Mouse (Mus musculus) CH12.LX (cell line): Measurements from ENCODE around the gene Bud13. TPM values are rescaled to one million over a fixed set of nuclear protein-coding genes. Genes with fewer than 3 reads are reported as not detected.

ENCODE experiments used
- DNase-seq: peaks from one replicate; pipeline ENCODE4 v3.0.0-alpha.2; 2013; ENCODE audit errors: extremely low read depth
- H3K27ac ChIP-seq: 2 replicates; pipeline ENCODE4 v1.5.1; 2012; ENCODE audit warnings: low read depth, mild to moderate bottlenecking, control low read depth, moderate library complexity; ENCODE audit not compliant: insufficient read depth
- H3K27me3 ChIP-seq: replicated peaks from 2 replicates; pipeline ENCODE3; 2012; ENCODE audit warnings: inconsistent platforms
- H3K36me3 ChIP-seq, 2 experiments: replicated peaks in 1 of 2; 2 replicates each; pipeline versions ENCODE3 to v1.6.1; 2012; ENCODE audit warnings: inconsistent platforms in 1 of 2, low read length in 1 of 2, mild to moderate bottlenecking in 1 of 2, mixed read lengths in 1 of 2, moderate library complexity in 1 of 2; ENCODE audit not compliant: control insufficient read depth in 1 of 2, insufficient read depth in 1 of 2
- H3K4me1 ChIP-seq, 2 experiments: 2 replicates each; pipeline ENCODE4 v1.6.1; 2012; ENCODE audit warnings: inconsistent platforms in 1 of 2, moderate library complexity in 1 of 2; ENCODE audit not compliant: insufficient read depth in 2 of 2, control insufficient read depth in 1 of 2
- H3K4me2 ChIP-seq: 2 replicates; pipeline ENCODE4 v1.6.1; 2012; ENCODE audit warnings: low read depth, mild to moderate bottlenecking, control low read depth; ENCODE audit not compliant: poor library complexity, insufficient read depth, severe bottlenecking
- H3K4me3 ChIP-seq, 3 experiments: fragments of 150-350 bp in 1 of 3; sonication (generic) in 1 of 3; replicated peaks in 1 of 3; 2 replicates each; pipeline versions ENCODE3 to v1.5.1; 2011 to 2012; ENCODE audit warnings: low read depth in 2 of 3, low read length in 2 of 3, mild to moderate bottlenecking in 2 of 3, moderate library complexity in 2 of 3, control low read depth in 1 of 3, improper control_type of control experiment in 1 of 3, inconsistent platforms in 1 of 3, mixed read lengths in 1 of 3; ENCODE audit not compliant: poor library complexity in 1 of 3
- H3K79me2 ChIP-seq: replicated peaks from 2 replicates; pipeline ENCODE4 v1.6.1; 2012; ENCODE audit warnings: mild to moderate bottlenecking, moderate library complexity; ENCODE audit not compliant: control insufficient read depth, poor library complexity, insufficient read depth, severe bottlenecking; ENCODE audit errors: extremely low read depth
- H3K9ac ChIP-seq: 2 replicates; pipeline ENCODE4 v1.6.1; 2012; ENCODE audit warnings: low read depth, mild to moderate bottlenecking, control low read depth, moderate library complexity; ENCODE audit not compliant: insufficient read depth
- H3K9me3 ChIP-seq: replicated peaks from 2 replicates; pipeline ENCODE3; 2012; ENCODE audit warnings: low read length, inconsistent platforms, mixed read lengths
- BHLHE40 ChIP-seq: IDR thresholded peaks from 2 replicates; pipeline ENCODE4 v1.6.1; 2011; ENCODE audit warnings: mild to moderate bottlenecking, low read depth, low read length, improper control_type of control experiment
- CHD1 ChIP-seq: IDR thresholded peaks from 2 replicates; pipeline ENCODE4 v1.6.1; 2012; ENCODE audit warnings: low read depth, low read length, improper control_type of control experiment, inconsistent platforms
- CHD2 ChIP-seq: IDR thresholded peaks from 2 replicates; pipeline ENCODE4 v1.6.1; 2011; ENCODE audit warnings: low read length, improper control_type of control experiment
- CTCF ChIP-seq, 2 experiments: IDR thresholded peaks in 1 of 2; conservative IDR thresholded peaks in 1 of 2; 2 replicates each; pipeline ENCODE4 v1.5.1; 2011 to 2012; ENCODE audit warnings: low read depth in 2 of 2, low read length in 2 of 2, improper control_type of control experiment in 1 of 2, inconsistent platforms in 1 of 2, mild to moderate bottlenecking in 1 of 2, moderate library complexity in 1 of 2
- ELF1 ChIP-seq: IDR thresholded peaks from 2 replicates; pipeline ENCODE4 v1.6.1; 2014; ENCODE audit warnings: low read depth, mild to moderate bottlenecking, inconsistent platforms, low read length, improper control_type of control experiment
- EP300 ChIP-seq: IDR thresholded peaks from 2 replicates; pipeline ENCODE4 v1.6.1; 2011; ENCODE audit warnings: low read length, improper control_type of control experiment
- ETS1 ChIP-seq: conservative IDR thresholded peaks from 2 replicates; pipeline ENCODE4 v1.6.1; 2012; ENCODE audit warnings: low read depth, mild to moderate bottlenecking, inconsistent platforms, low read length, improper control_type of control experiment, moderate library complexity
- GABPA ChIP-seq: IDR thresholded peaks from 2 replicates; pipeline ENCODE4 v1.6.1; 2012; ENCODE audit warnings: low read depth, low read length, improper control_type of control experiment, inconsistent platforms; ENCODE audit not compliant: insufficient replicate concordance
- HCFC1 ChIP-seq: IDR thresholded peaks from 2 replicates; pipeline ENCODE4 v1.6.1; 2012; ENCODE audit warnings: low read depth, mild to moderate bottlenecking, inconsistent platforms, low read length, improper control_type of control experiment
- JUND ChIP-seq: conservative IDR thresholded peaks from 2 replicates; pipeline ENCODE4 v1.6.1; 2011; ENCODE audit warnings: low read depth, low read length, improper control_type of control experiment
- KAT2A ChIP-seq: IDR thresholded peaks from 2 replicates; pipeline ENCODE4 v1.6.1; 2012; ENCODE audit warnings: low read length, improper control_type of control experiment, inconsistent platforms; ENCODE audit not compliant: insufficient replicate concordance
- MAX ChIP-seq: IDR thresholded peaks from 2 replicates; pipeline ENCODE4 v1.6.1; 2011; ENCODE audit warnings: low read length, improper control_type of control experiment
- MAZ ChIP-seq: IDR thresholded peaks from 2 replicates; pipeline ENCODE4 v1.6.1; 2012; ENCODE audit warnings: low read depth, mild to moderate bottlenecking, inconsistent platforms, low read length, improper control_type of control experiment, moderate library complexity
- MEF2A ChIP-seq: IDR thresholded peaks from 2 replicates; pipeline ENCODE4 v1.6.1; 2014; ENCODE audit warnings: low read depth, mild to moderate bottlenecking, inconsistent platforms, low read length, improper control_type of control experiment, borderline replicate concordance
- MXI1 ChIP-seq: IDR thresholded peaks from 2 replicates; pipeline ENCODE4 v1.6.1; 2011; ENCODE audit warnings: mild to moderate bottlenecking, low read depth, low read length, improper control_type of control experiment
- MYC ChIP-seq: IDR thresholded peaks from 2 replicates; pipeline ENCODE4 v1.6.1; 2011; ENCODE audit warnings: low read depth, mild to moderate bottlenecking, improper control_type of control experiment, low read length
- PAX5 ChIP-seq: IDR thresholded peaks from 2 replicates; pipeline ENCODE4 v1.6.1; 2012; ENCODE audit warnings: low read length, inconsistent platforms, mixed read lengths
- POLR2A ChIP-seq: IDR thresholded peaks from 2 replicates; pipeline ENCODE4 v1.6.1; 2011; ENCODE audit warnings: low read depth, mild to moderate bottlenecking, improper control_type of control experiment, low read length
- POLR2AphosphoS2 ChIP-seq: IDR thresholded peaks from 2 replicates; pipeline ENCODE4 v1.6.1; 2011; ENCODE audit warnings: low read depth, low read length, improper control_type of control experiment
- RAD21 ChIP-seq: IDR thresholded peaks from 2 replicates; pipeline ENCODE4 v1.6.1; 2011; ENCODE audit warnings: low read depth, mild to moderate bottlenecking, low read length, improper control_type of control experiment, moderate library complexity
- SIN3A ChIP-seq: IDR thresholded peaks from 2 replicates; pipeline ENCODE4 v1.6.1; 2012; ENCODE audit warnings: low read length, improper control_type of control experiment, inconsistent platforms
- SMC3 ChIP-seq: IDR thresholded peaks from 2 replicates; pipeline ENCODE4 v1.6.1; 2011; ENCODE audit warnings: low read depth, low read length, improper control_type of control experiment
- TBP ChIP-seq: conservative IDR thresholded peaks from 2 replicates; pipeline ENCODE4 v1.6.1; 2011; ENCODE audit warnings: low read depth, low read length, improper control_type of control experiment
- USF1 ChIP-seq: IDR thresholded peaks from 2 replicates; pipeline ENCODE4 v1.6.1; 2014; ENCODE audit warnings: low read depth, mild to moderate bottlenecking, inconsistent platforms, low read length, improper control_type of control experiment
- USF2 ChIP-seq: conservative IDR thresholded peaks from 2 replicates; pipeline ENCODE4 v1.6.1; 2011; ENCODE audit warnings: low read depth, low read length, improper control_type of control experiment
- ZC3H11A ChIP-seq: IDR thresholded peaks from 2 replicates; pipeline ENCODE4 v1.6.1; 2012; ENCODE audit warnings: low read depth, mild to moderate bottlenecking, inconsistent platforms, low read length, improper control_type of control experiment
- ZMIZ1 ChIP-seq: IDR thresholded peaks from 2 replicates; pipeline ENCODE4 v1.6.1; 2012; ENCODE audit warnings: low read depth, mild to moderate bottlenecking, inconsistent platforms, low read length, improper control_type of control experiment
- ZNF384 ChIP-seq: IDR thresholded peaks from 2 replicates; pipeline ENCODE4 v1.6.1; 2012; ENCODE audit warnings: low read depth, low read length, improper control_type of control experiment, inconsistent platforms
- dilution Hi-C: fragments of 300-500 bp; cut with MboI; formaldehyde crosslinking; loops from 2 replicates; pipeline ENCODE4 v1.14.3; 2020; ENCODE audit warnings: low sequenced_read_pairs; ENCODE audit not compliant: extremely low pct_unique_long_range_greater_than_20kb, extremely low pct_ligation_motif_present
- in situ Hi-C: fragments of 300-500 bp; cut with MboI; formaldehyde crosslinking; loops from 3 replicates; pipeline ENCODE4 v1.14.3; 2019; ENCODE audit warnings: low sequenced_read_pairs, low pct_ligation_motif_present, low pct_unique_long_range_greater_than_20kb, mixed read lengths
- polyA plus RNA-seq: library from polyadenylated mRNA; unstranded; fragments of >175 nt; gene quantifications from 2 replicates; pipeline ENCODE4 v1.2.1, GENCODE M21; 2012; ENCODE audit warnings: low read depth; ENCODE audit not compliant: insufficient read length
- total RNA-seq, 2 experiments: library from RNA; depleted of rRNA; stranded (reverse); fragments of 300-350 nt in 1 of 2; fragments of >200 nt in 1 of 2; gene quantifications; 2 replicates each; pipeline ENCODE4 v1.2.3; 2012 to 2014

The Bud13 gene
- total and polyA plus RNA-seq, 3 experiments = 14.4 to 32.5 (median 15.9) TPM

DNA sequence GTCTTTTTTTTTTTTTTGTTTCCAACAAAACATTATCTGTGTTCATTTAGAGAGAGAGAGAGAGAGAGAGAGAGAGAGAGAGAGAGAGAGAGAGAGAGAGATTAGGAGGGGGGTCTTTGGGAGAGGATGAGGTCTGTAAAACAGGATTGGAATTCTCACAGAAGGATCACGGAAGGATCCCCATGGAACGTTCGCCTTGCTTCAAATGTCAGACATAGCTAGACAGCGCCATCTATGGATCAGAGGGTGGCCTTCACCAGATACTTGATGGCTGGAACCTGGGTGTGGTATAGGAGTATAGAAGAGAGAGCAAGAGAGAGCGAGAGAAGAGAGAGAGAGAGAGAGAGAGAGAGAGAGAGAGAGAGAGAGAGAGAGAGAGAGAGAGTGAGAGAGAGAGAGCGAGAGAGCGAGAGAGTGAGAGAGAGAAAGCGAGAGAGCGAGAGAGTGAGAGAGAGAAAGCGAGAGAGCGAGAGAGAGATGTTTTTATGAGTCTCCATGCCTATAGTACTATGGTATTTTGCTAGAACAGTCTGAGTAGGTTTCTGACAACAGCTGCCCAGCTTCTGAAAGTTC is 36.0 kb upstream of the Bud13 start:
- Histone ChIP-seq H3K4me3 (no peak overlapping the region), H3K27ac (no peak overlapping the region), H3K4me1 (no peaks in the 10 kb centered on the region; a peak in 1 of 4 replicates), H3K36me3 (no peaks in the 10 kb centered on the region), H3K9me3 (no peaks in the 10 kb centered on the region), H3K27me3 (peaks cover 15% of the 10 kb centered on the region), H3K79me2 (no peaks in the 10 kb centered on the region; the same call in 1 of the 2 replicates), H3K9ac (no peak overlapping the region), H3K4me2 (peak overlapping the region; percentile 77)
- dilution Hi-C loops = no loop called here
- DNase-seq = peak; percentile 66
- in situ Hi-C loops = loop anchor here (10.0 kb wide), 1 partner anchor 252 kb away; no protein-coding TSS in a partner anchor
- TF ChIP-seq USF1 (no peak), HCFC1 (no peak), MEF2A (no peak), SMC3 (peak; percentile 66), MAX (no peak), SIN3A (no peak), ZNF384 (peak; percentile 76; the same call in 1 of the 2 replicates), MXI1 (no peak), POLR2A (no peak), USF2 (no peak), POLR2AphosphoS2 (no peak), PAX5 (no peak), MAZ (no peak), MYC (no peak), RAD21 (peak; percentile 88), BHLHE40 (no peak), CHD2 (no peak), ZC3H11A (peak; percentile 17; the same call in 1 of the 2 replicates), CTCF (conservative IDR thresholded peaks at IDR 0.05 in 1 of 2, IDR thresholded peaks at IDR 0.05 in 1 of 2; ENCODE audit: low read depth in 2 of 2, low read length in 2 of 2) (peak in 1 of 2 experiments; percentile 86; a peak in 2 of 4 replicates), KAT2A (no peak), TBP (no peak), ELF1 (no peak), EP300 (no peak), CHD1 (no peak), ETS1 (no peak), JUND (peak; percentile 34; the same call in 1 of the 2 replicates), GABPA (no peak), ZMIZ1 (no peak)
